Mouse (Mus musculus) limb, embryonic 12.5 days (tissue): ENCODE results near the gene Eml1. TPM values are rescaled to one million over a fixed set of nuclear protein-coding genes. Genes with fewer than 3 reads are reported as not detected.
A peak's percentile ranks its signal among the peaks of the same experiment; 100 is the strongest.

Experiments used
- ATAC-seq: fragments of 200-750 bp; cut with Nextera tagmentation; 2 replicates; pipeline ENCODE4 v1.8.0; 2017; ENCODE audit warnings: low read depth, moderate TSS enrichment; ENCODE audit not compliant: insufficient number of reproducible peaks, insufficient read depth, low FRiP score, low TSS enrichment
- H3K27ac ChIP-seq: fragments of 300-500 bp; sonication (generic); 2 replicates; pipeline ENCODE4 v1.5.1; 2016; ENCODE audit warnings: mild to moderate bottlenecking, moderate library complexity
- H3K27me3 ChIP-seq: fragments of 300-500 bp; sonication (generic); 2 replicates; pipeline ENCODE4 v1.6.1; 2016; ENCODE audit warnings: mild to moderate bottlenecking, moderate library complexity
- H3K36me3 ChIP-seq: fragments of 300-500 bp; sonication (generic); 2 replicates; pipeline ENCODE4 v1.6.1; 2016; ENCODE audit warnings: mild to moderate bottlenecking, moderate library complexity
- H3K4me1 ChIP-seq: fragments of 300-500 bp; sonication (generic); replicated peaks from 2 replicates; pipeline ENCODE4 v1.6.1; 2016
- H3K4me2 ChIP-seq: fragments of 300-500 bp; sonication (generic); 2 replicates; pipeline ENCODE4 v1.6.1; 2016; ENCODE audit warnings: mild to moderate bottlenecking, moderate library complexity
- H3K4me3 ChIP-seq: fragments of 300-500 bp; sonication (generic); replicated peaks from 2 replicates; pipeline ENCODE4 v1.5.1; 2016; ENCODE audit warnings: mild to moderate bottlenecking
- H3K9ac ChIP-seq: fragments of 300-500 bp; sonication (generic); replicated peaks from 2 replicates; pipeline ENCODE4 v1.6.1; 2016; ENCODE audit warnings: mild to moderate bottlenecking, moderate library complexity
- H3K9me3 ChIP-seq: fragments of 300-500 bp; sonication (generic); 2 replicates; pipeline ENCODE4 v1.6.1; 2016; ENCODE audit warnings: mild to moderate bottlenecking, moderate library complexity
- WGBS: fragments of 180-500 bp; shearing (Covaris S2); methylation state at CpG from one replicate; pipeline ENCODE4 v1.1.7; 2016; 5-methylcytosine and 5-hydroxymethylcytosine counted together
- polyA plus RNA-seq: library from polyadenylated mRNA; unstranded; fragments of >200 nt; fragmentation: Nextera tagmentation; extraction: Ambion mirVana; gene quantifications from 2 replicates; pipeline ENCODE4 v1.2.1, GENCODE M21; 2016

The Eml1 gene
- polyA plus RNA-seq = 41.4 and 43.8 TPM in 2 replicates

DNA sequence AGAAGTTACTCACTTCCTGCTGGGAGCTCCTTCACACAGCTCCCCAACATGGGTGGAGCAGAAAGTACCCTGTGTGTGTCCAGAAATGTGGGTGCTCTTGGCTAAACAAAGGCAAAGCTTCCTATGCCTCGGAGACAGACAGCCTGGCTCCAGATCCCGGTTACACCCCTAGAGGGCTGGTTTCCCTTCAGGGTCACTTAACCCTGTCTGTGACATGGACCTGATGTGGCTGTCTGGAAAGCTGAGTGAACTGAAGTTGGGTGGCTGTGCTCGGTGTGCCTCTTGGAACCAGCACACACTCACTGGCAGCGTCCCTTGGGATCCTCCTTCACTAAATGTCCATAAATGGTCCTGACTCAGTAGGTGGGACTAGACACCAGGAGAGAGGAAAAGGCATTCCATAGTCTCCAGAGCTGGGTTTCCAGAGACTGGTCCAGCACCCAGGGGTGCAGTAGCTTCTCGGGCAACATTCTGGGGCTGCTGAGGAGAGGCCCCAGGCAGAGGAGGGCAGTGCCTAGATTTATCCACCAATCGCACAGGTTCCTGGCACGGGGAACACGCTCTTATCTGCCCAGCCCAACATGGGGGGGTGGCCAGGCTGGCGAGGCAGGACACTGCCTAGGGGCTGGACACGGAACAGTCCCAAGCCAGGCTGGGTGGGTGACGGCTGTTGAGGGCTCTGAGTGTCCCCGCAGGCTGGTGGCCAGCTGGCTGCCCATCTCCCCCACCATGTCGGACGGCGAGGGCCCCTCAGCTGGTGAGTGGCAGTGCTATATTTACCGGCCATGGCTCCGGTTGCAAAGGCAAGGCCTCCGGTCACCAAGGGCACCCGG is at the start of gene Eml1:
Gene Eml1, plus strand, starts transcription at position 362 of the 833 bp plus-strand sequence.
- Histone ChIP-seq H3K9ac (no peak within 1 kb of the TSS), H3K27ac (0 out of 2 replicates have a peak within 1 kb of the TSS, but pooled peaks have one; percentile 84), H3K4me2 (no peak within 1 kb of the TSS), H3K9me3 (no peaks in the 10 kb centered on the region), H3K27me3 (no peaks in the 10 kb centered on the region), H3K36me3 (no peaks in the 10 kb centered on the region), H3K4me1 (peaks cover 65% of the 10 kb centered on the region), H3K4me3 (no peak within 1 kb of the TSS)
- ATAC-seq = peak; percentile 26; the same call in 1 of the 2 replicates
- WGBS = 73% methylated on average over 19 of the region's 19 CpGs

DNA sequence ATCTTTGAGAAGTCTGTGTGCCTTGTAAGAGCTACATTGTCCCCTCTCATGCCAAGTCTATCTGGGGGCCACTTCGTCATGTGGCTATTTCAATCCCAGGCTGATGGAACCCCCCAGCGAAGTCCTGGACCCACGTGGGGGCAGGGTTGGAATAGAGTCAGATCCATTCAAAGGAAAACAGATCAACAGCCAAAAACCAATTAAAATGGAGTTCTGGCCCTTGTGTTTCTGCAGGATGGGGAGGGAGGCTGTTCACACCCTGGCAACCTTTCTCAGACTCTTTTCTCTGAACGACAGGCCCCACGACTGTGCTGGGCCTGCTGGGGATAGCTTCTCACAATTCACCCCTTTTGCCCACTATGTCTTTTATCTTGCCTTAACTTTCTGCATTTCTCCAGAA is 44.4 kb upstream of the Eml1 start:
- Histone ChIP-seq H3K9me3 (no peaks in the 10 kb centered on the region), H3K4me1 (peaks cover 14% of the 10 kb centered on the region), H3K9ac (no peak overlapping the region), H3K4me2 (no peak overlapping the region), H3K4me3 (no peak overlapping the region), H3K27ac (no peak overlapping the region), H3K36me3 (no peaks in the 10 kb centered on the region), H3K27me3 (peaks cover 80% of the 10 kb centered on the region)
- 53% methylated on average over 5 of the region's 5 CpGs for WGBS
- no peak for ATAC-seq

DNA sequence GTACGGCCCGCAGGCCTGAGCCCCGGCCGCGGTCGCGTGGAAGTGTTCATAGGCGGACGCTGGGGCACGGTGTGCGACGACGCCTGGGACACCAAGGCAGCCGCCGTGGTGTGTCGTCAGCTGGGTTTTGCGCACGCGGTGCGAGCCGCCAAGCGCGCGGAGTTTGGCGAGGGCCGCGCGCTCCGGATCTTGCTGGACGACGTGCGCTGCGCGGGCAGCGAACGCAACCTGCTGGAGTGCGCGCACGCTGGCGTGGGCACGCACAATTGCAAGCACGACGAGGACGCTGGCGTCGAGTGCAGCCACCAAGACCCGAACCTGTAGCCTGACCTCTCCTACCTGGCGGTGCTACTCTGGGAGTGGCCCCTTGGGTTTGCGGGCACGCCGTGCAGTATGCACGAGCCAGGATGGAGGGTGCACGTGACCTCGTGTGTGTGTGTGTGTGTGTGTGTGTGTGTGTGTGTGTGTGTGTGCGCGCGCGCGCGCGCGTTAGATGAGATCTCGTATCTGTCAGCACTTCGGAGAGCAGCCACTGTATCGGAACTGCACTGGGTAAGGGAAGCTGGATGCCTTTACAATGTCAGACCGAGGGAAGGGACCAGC is 42.8 kb upstream of the Eml1 start:
- ATAC-seq = no peak
- Histone ChIP-seq H3K27me3 (peaks cover 78% of the 10 kb centered on the region), H3K27ac (no peak overlapping the region)

DNA sequence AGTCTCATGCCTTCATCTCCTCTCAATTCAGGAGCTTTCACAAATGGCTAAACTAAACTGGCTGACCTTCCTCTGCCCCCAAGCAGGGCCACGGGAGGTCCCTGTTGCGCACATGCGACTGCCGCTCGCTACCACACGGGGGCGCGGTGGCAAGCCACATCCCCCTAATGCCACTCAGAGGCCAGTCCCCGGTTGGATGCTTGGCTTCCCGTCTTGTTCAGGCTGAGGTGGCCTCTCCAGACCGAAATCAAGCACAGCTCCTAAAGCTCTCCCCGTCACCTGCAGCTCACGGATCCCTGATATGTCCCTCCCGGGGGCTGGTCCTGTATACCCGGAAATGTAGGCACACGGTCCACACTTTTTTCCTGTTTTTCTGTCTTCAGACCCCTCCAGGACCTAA is 37.7 kb upstream of the Eml1 start:
- under 1% methylated on average over 16 of the region's 16 CpGs for WGBS

More for the DNA sequence above, 42.8 kb upstream of the Eml1 start:
- Histone ChIP-seq H3K9me3 (no peaks in the 10 kb centered on the region), H3K4me2 (peak overlapping the region; percentile 70), H3K9ac (peak overlapping the region; percentile 56), H3K4me3 (peak overlapping the region; percentile 47), H3K4me1 (peaks cover 16% of the 10 kb centered on the region), H3K36me3 (no peaks in the 10 kb centered on the region)
- 2% methylated on average over 66 of the region's 66 CpGs for WGBS

DNA sequence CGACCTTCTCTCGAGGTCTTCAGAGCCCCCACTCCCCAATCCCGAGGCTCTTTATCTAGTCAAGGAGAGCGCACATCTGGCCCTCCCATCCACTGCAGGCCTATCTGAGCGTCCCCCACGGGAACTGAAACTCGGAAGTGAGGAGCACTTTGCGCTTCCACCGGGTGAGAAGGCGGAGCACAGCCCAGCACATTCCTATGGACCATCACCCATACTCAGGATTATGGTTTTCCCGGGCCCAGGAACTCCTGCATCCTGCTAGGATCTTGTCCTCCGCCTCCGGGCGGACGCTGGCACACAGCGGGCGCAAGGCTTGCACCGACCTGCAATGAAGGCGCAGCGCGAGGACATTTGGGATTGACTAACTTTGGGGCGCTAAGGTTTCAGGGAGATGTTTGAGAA is 37.3 kb upstream of the Eml1 start:
- peak; percentile 12 for ATAC-seq
- no peak overlapping the region for H3K9ac ChIP-seq
- 2% methylated on average over 22 of the region's 22 CpGs for WGBS
- H3K4me2 ChIP-seq = peak overlapping the region; percentile 99
- no peaks in the 10 kb centered on the region for H3K9me3 ChIP-seq
- peak overlapping the region; percentile 68 for H3K4me3 ChIP-seq
- H3K27ac ChIP-seq = 0 out of 2 replicates have a peak overlapping the region, but pooled peaks have one; percentile 37
- peaks cover 67% of the 10 kb centered on the region for H3K27me3 ChIP-seq
- H3K36me3 ChIP-seq = no peaks in the 10 kb centered on the region
- H3K4me1 ChIP-seq = peaks cover 22% of the 10 kb centered on the region

More for the DNA sequence above, 37.7 kb upstream of the Eml1 start:
- no peak overlapping the region for H3K9ac ChIP-seq
- peaks cover 71% of the 10 kb centered on the region for H3K27me3 ChIP-seq
- no peak overlapping the region for H3K27ac ChIP-seq
- ATAC-seq = peak; percentile 21
- H3K4me2 ChIP-seq = peak overlapping the region; percentile 99
- H3K4me3 ChIP-seq = peak overlapping the region; percentile 68
- peaks cover 23% of the 10 kb centered on the region for H3K4me1 ChIP-seq
- no peaks in the 10 kb centered on the region for H3K9me3 ChIP-seq
- no peaks in the 10 kb centered on the region for H3K36me3 ChIP-seq

DNA sequence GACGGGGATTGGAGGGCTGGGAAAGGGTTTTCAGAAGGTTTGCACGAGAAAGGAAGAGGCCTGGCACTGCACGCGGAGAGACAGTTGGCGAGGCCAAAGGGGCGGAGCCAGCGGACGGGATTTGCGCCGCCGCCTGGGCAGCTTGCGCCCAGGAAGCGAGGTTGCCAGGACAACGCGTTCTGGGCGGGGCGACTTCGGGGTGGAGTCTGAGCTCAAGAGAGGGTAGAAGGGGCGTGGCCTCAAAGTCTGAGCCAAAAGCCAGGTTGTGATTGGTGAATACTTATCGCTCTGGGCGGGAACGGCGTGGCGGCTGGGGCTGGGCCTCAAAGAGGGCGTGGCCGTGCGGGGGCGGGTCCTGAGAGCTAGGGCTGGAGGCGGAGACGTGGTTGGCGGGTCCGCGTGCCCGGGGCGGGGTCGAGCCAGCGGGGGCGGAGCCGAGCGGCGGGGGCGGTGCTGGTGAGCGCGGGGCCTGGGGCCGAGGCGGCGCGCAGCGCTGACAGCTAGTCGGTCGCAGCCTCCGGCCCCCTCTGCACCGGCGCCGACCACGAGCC is 36.8 kb upstream of the Eml1 start, which contains the start of gene Cyp46a1:
Gene Cyp46a1, plus strand, starts transcription at position 487 of the 551 bp plus-strand sequence.
- peaks cover 23% of the 10 kb centered on the region for H3K4me1 ChIP-seq
- H3K9ac ChIP-seq = peak within 1 kb of the TSS; percentile 68
- no peaks in the 10 kb centered on the region for H3K36me3 ChIP-seq
- peak within 1 kb of the TSS; percentile 99 for H3K4me2 ChIP-seq
- peak within 1 kb of the TSS; percentile 68 for H3K4me3 ChIP-seq
- 0 out of 2 replicates have a peak within 1 kb of the TSS, but pooled peaks have one; percentile 37 for H3K27ac ChIP-seq
- WGBS = under 1% methylated on average over 56 of the region's 56 CpGs
- peaks cover 64% of the 10 kb centered on the region for H3K27me3 ChIP-seq
- ATAC-seq = peak; percentile 90
- H3K9me3 ChIP-seq = no peaks in the 10 kb centered on the region

DNA sequence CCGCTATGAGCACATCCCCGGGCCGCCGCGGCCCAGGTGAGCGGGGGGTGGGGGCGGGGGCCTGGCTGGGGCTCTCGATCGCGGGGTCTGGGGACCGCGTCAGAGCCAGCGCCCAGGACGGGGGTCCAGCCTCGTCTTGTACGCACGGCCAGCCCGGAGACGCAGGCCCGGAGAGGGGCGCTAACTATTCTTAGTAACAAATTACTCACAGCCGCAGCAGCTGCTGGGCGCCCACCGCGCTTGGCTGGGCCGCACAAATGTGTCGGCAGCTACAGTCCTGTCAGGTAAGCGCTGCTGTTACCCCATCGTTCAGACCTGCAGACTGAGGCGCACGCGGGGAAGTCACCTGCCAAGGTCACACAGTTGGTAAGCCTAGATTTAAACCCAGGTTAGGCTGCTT is 36.2 kb upstream of the Eml1 start:
- 2% methylated on average over 32 of the region's 32 CpGs for WGBS

DNA sequence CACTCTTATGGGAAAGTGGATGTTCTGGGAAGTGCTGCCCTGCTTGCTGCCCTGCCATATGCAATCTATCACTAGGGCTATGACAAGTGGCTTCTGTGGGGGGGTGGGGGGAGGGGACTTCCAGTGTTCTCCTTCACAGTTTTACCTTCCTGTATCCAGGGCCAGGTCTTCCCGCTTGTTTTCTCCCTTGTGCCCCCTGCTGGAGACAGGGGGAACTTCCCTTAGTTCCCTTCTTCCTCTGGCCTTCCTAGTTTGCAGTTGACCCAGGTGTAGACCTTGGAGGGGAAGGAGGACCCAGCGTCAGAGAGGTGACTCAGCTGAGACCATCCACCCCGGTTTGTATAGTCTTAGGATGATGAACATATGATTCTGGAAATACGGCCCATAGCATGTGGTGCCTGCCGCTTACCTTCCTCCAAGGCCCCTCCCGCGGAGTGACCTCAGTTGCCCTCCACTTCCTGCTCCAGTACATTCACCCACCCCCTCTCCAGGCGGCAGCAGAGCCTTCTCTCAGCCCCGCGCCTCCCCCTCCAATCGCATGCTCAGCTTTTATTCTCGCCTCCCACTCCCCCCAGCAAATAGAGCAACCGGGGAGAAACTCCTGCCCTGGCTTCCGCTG is 32.1 kb upstream of the Eml1 start:
- H3K36me3 ChIP-seq = no peaks in the 10 kb centered on the region
- 17% methylated on average over 14 of the region's 14 CpGs for WGBS
- no peak overlapping the region for H3K4me3 ChIP-seq

More for the DNA sequence above, 36.2 kb upstream of the Eml1 start:
- peaks cover 62% of the 10 kb centered on the region for H3K27me3 ChIP-seq
- no peaks in the 10 kb centered on the region for H3K36me3 ChIP-seq
- peak; percentile 35; the same call in 1 of the 2 replicates for ATAC-seq
- peak overlapping the region; percentile 99 for H3K4me2 ChIP-seq
- H3K4me1 ChIP-seq = peaks cover 25% of the 10 kb centered on the region
- H3K9ac ChIP-seq = peak overlapping the region; percentile 68
- no peak overlapping the region for H3K27ac ChIP-seq
- peak overlapping the region; percentile 68 for H3K4me3 ChIP-seq
- no peaks in the 10 kb centered on the region for H3K9me3 ChIP-seq

DNA sequence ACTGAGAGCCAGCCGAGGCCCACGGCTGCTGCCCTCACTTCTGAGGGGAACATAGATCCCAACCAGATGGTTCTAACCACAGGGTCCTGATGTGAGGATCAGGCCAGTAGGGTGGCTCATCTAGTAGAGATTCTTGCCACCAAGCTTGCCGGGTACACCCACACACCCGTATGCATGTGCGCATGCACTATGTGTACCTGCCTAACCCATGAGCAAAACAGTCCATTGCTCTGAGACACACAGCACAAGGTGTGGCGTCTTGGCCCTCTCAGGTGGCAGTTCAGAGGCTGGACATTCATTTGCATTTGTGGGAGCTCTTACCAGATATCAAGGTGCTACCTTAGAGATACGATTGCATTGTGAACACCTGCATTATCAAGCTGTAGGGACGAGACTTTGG is 22.6 kb upstream of the Eml1 start:
- 81% methylated on average over 8 of the region's 8 CpGs for WGBS
- H3K9ac ChIP-seq = no peak overlapping the region

More for the DNA sequence above, 32.1 kb upstream of the Eml1 start:
- no peak for ATAC-seq
- H3K4me1 ChIP-seq = peaks cover 16% of the 10 kb centered on the region
- 0 out of 2 replicates have a peak overlapping the region, but pooled peaks have one; percentile 12 for H3K9ac ChIP-seq
- H3K27me3 ChIP-seq = peaks cover 34% of the 10 kb centered on the region
- no peak overlapping the region for H3K27ac ChIP-seq
- 0 out of 2 replicates have a peak overlapping the region, but pooled peaks have one; percentile 8 for H3K4me2 ChIP-seq
- no peaks in the 10 kb centered on the region for H3K9me3 ChIP-seq

DNA sequence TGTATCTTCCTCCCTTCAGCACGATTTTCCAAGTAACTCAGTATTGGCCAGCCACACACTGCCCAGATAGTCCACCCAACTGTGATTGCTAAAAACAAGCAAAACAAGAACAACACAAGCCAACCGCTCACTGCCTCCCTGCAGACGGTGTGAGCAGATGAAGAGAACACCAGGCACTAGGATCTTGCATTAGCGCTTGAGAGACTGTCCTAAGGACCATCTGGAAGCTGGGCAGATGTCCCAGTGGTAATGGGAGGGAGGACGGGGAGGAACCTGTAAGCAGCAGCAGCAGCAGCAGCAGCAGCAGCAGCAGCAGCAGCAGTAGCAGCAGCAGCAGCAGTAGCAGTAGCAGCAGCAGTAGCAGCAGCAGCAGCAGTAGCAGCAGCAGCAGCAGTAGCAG is 21.7 kb upstream of the Eml1 start:
- 67% methylated on average over 5 of the region's 5 CpGs for WGBS
- Histone ChIP-seq H3K27ac (no peak overlapping the region), H3K36me3 (no peaks in the 10 kb centered on the region), H3K4me2 (no peak overlapping the region), H3K4me1 (peaks cover 8% of the 10 kb centered on the region), H3K4me3 (no peak overlapping the region), H3K9ac (no peak overlapping the region), H3K27me3 (peaks cover 57% of the 10 kb centered on the region), H3K9me3 (no peaks in the 10 kb centered on the region)
- no peak for ATAC-seq

More for the DNA sequence above, 22.6 kb upstream of the Eml1 start:
- Histone ChIP-seq H3K4me1 (peaks cover 8% of the 10 kb centered on the region), H3K4me2 (no peak overlapping the region), H3K27me3 (peaks cover 48% of the 10 kb centered on the region), H3K9me3 (no peaks in the 10 kb centered on the region), H3K27ac (no peak overlapping the region), H3K36me3 (no peaks in the 10 kb centered on the region), H3K4me3 (no peak overlapping the region)
- ATAC-seq = no peak
